Mouse (Mus musculus) hindbrain, embryonic 13.5 days (tissue): ENCODE measurements around the gene Ren1. TPM values are rescaled to one million over a fixed set of nuclear protein-coding genes. Genes with fewer than 3 reads are reported as not detected.

Experiments
- ATAC-seq: fragments of 200-750 bp; cut with Nextera tagmentation; 2 replicates; pipeline ENCODE4 v1.8.0; 2017; ENCODE audit warnings: moderate TSS enrichment; ENCODE audit not compliant: low FRiP score
- H3K27ac ChIP-seq: fragments of 300-500 bp; sonication (generic); 2 replicates; pipeline ENCODE4 v1.5.1; 2015; ENCODE audit warnings: inconsistent platforms, mild to moderate bottlenecking, moderate library complexity
- H3K27me3 ChIP-seq: fragments of 300-500 bp; sonication (generic); 2 replicates; pipeline ENCODE4 v1.6.1; 2015; ENCODE audit warnings: mild to moderate bottlenecking, inconsistent platforms
- H3K36me3 ChIP-seq: fragments of 300-500 bp; sonication (generic); 2 replicates; pipeline ENCODE4 v1.6.1; 2015; ENCODE audit warnings: mild to moderate bottlenecking, inconsistent platforms
- H3K4me1 ChIP-seq: fragments of 300-500 bp; sonication (generic); replicated peaks from 2 replicates; pipeline ENCODE4 v1.6.1; 2015; ENCODE audit warnings: inconsistent platforms
- H3K4me2 ChIP-seq: fragments of 300-500 bp; sonication (generic); 2 replicates; pipeline ENCODE4 v1.6.1; 2015; ENCODE audit warnings: inconsistent platforms, mild to moderate bottlenecking, moderate library complexity
- H3K4me3 ChIP-seq: fragments of 300-500 bp; sonication (generic); 2 replicates; pipeline ENCODE4 v1.5.1; 2015; ENCODE audit warnings: mild to moderate bottlenecking, inconsistent platforms
- H3K9ac ChIP-seq: fragments of 300-500 bp; sonication (generic); 2 replicates; pipeline ENCODE4 v1.6.1; 2015; ENCODE audit warnings: mild to moderate bottlenecking, inconsistent platforms
- H3K9me3 ChIP-seq: fragments of 300-500 bp; sonication (generic); 2 replicates; pipeline ENCODE4 v1.6.1; 2016; ENCODE audit warnings: inconsistent platforms
- WGBS: fragments of 180-500 bp; shearing (Covaris S2); methylation state at CpG from one replicate; pipeline ENCODE4 v1.1.7; 2015; 5-methylcytosine and 5-hydroxymethylcytosine counted together
- polyA plus RNA-seq: library from polyadenylated mRNA; unstranded; fragments of >200 nt; fragmentation: Nextera tagmentation; extraction: Ambion mirVana; gene quantifications from 2 replicates; pipeline ENCODE4 v1.2.1, GENCODE M21; 2015

Gene Ren1
- polyA plus RNA-seq, 1 experiment from 2014 or later: 4.2 TPM

DNA sequence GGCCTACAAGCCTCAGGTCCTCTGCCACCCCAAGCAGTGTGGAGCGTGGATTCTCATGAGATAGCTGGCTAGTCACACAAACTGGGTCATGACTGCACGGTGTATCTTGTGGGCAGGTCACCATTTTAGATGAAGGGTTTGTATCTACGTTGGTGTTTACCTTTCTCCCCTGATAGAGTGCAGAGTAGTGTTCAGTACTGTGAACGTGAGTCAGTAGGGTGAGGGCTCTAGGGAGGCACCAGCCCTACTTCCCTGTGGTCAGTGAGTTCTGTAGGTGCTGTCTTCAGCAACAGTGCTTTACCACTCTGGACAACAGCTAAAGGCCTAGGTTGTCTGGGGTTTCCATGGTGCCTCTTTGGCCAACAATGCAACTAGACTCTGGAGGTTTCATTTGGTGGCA, 53.7 kb downstream of the Ren1 start:
- Histone ChIP-seq H3K4me2 (no peak overlapping the region), H3K27me3 (no peaks in the 10 kb centered on the region), H3K27ac (no peak overlapping the region), H3K4me1 (peaks cover 21% of the 10 kb centered on the region), H3K9ac (no peak overlapping the region), H3K9me3 (no peaks in the 10 kb centered on the region), H3K4me3 (no peak overlapping the region), H3K36me3 (no peaks in the 10 kb centered on the region)
- no peak for ATAC-seq
- 94% methylated on average over 4 of the region's 4 CpGs for WGBS

DNA sequence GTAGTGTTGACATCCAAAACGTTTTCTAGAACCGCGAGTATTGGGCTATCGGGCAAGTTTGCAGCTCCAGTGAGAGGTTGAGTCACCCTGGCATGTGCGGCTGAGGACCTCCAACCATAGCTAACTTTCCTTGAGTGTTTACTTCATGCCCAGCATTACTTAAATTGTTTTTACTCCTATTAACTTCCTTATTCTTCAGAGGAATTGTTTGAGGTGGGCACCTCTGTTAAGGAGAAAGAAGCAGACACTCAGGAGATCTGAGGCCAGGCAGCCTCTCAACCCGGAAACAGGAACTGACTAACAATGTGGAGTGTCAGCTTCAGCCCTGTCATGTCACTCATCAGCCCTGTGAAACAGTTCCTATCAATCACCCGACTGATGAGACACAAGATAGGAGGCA, 56.3 kb downstream of the Ren1 start:
- Histone ChIP-seq H3K27me3 (no peaks in the 10 kb centered on the region), H3K27ac (no peak overlapping the region), H3K4me3 (no peak overlapping the region), H3K36me3 (no peaks in the 10 kb centered on the region), H3K4me2 (no peak overlapping the region), H3K4me1 (peaks cover 37% of the 10 kb centered on the region), H3K9ac (no peak overlapping the region), H3K9me3 (no peaks in the 10 kb centered on the region)
- no peak for ATAC-seq
- WGBS: 84% methylated on average over 7 of the region's 7 CpGs

DNA sequence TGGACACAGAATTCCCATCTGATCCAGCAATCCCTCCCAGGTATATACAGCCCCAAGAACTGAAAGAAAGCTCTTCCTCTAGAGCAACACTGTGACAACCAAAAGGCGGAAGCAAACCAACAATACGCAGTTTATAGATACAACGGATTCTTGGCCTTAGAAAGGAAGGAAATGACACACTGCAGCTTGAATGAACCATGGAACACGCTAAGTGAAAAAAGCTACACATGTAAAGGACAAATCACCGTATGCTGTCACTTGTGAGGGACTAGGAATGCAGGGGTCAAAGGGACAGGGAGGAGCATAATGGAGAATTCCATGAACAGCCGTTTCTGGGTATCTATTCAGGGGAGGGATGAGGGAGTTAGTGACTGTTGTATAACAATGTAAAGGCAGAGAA, 57.1 kb downstream of the Ren1 start:
- Histone ChIP-seq H3K4me2 (no peak overlapping the region), H3K9me3 (no peaks in the 10 kb centered on the region), H3K4me1 (peaks cover 44% of the 10 kb centered on the region), H3K4me3 (no peak overlapping the region), H3K9ac (no peak overlapping the region), H3K36me3 (no peaks in the 10 kb centered on the region), H3K27ac (0 out of 2 replicates have a peak overlapping the region, but pooled peaks have one; percentile 18), H3K27me3 (no peaks in the 10 kb centered on the region)
- WGBS: 38% methylated on average over 6 of the region's 6 CpGs
- no peak for ATAC-seq

DNA sequence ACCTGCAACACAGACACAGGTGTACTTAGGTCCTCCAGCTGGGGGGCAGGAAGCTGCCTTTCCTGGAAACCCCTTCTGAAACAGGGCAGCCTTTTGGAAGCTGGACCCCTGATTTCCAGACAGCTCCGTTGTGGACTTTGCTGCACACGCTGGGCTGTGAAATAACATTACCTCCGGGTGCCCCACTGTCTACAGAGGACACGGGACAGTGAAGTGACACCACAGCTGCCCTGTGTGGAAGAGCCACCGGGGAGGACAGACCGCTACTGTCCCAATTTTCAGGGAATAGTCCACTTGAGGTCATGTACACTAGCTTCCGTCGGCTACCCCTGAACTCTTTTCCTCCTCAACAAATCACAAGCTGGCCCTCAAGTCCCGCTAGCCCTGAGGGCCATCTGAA, 58.0 kb downstream of the Ren1 start:
- Histone ChIP-seq H3K36me3 (no peaks in the 10 kb centered on the region), H3K9ac (no peak overlapping the region), H3K4me2 (no peak overlapping the region), H3K4me3 (no peak overlapping the region), H3K4me1 (peaks cover 45% of the 10 kb centered on the region), H3K27ac (no peak overlapping the region), H3K9me3 (no peaks in the 10 kb centered on the region), H3K27me3 (no peaks in the 10 kb centered on the region)
- ATAC-seq: no peak
- 40% methylated on average over 9 of the region's 9 CpGs for WGBS

DNA sequence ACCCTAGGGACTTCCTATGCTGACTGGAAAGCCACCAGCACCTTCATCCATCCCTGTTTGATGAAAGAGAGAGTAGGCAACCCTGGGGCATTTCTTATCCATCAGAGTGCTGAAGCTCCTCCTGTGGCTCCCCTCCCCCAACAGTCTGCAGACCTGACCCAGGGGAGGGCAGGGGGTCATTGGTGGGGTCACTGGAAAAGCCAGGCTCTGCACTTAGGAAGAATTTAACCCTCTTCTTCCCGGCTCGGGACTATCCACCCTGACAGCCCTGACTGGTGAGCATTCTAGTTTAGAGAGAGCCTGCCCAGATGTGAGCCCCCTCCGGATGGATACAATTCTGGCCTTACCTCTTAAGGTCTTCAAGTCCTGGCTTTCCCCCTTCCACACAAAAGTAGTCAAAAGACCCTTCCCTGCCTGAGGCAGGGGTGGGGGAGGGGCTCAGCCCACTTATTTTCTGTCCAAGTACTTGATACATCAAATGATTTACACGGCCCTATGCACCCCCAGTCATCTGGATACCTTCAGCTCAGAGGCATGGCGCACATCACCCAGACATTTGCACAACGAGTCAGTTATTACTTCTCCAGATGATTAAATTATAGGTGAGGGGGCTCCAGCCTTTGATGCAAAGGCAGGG, 58.7 kb downstream of the Ren1 start:
- H3K36me3 ChIP-seq: no peaks in the 10 kb centered on the region
- no peak overlapping the region for H3K4me3 ChIP-seq
- H3K4me2 ChIP-seq: no peak overlapping the region
- peaks cover 45% of the 10 kb centered on the region for H3K4me1 ChIP-seq
- H3K9ac ChIP-seq: peak overlapping the region; percentile 29
- no peak for ATAC-seq
- H3K9me3 ChIP-seq: no peaks in the 10 kb centered on the region
- no peaks in the 10 kb centered on the region for H3K27me3 ChIP-seq
- no peak overlapping the region for H3K27ac ChIP-seq
- WGBS: 11% methylated on average over 6 of the region's 6 CpGs

GRCm38 (mm10) chr1:133409786-133410185, 59.5 kb downstream of the Ren1 start:
- Histone ChIP-seq H3K4me1 (peaks cover 51% of the 10 kb centered on the region), H3K9ac (no peak overlapping the region), H3K27ac (no peak overlapping the region), H3K4me2 (no peak overlapping the region), H3K36me3 (no peaks in the 10 kb centered on the region), H3K27me3 (no peaks in the 10 kb centered on the region), H3K4me3 (no peak overlapping the region), H3K9me3 (no peaks in the 10 kb centered on the region)
- WGBS: 54% methylated on average over 9 of the region's 9 CpGs
- ATAC-seq: no peak

Other genes with a start within 250 kb of the Ren1 start
- gene Ppp1r15b, start 219.4 kb upstream of the Ren1 start, polyA plus RNA-seq: 29.2 TPM in 2 replicates
- gene Plekha6, start 186.3 kb upstream of the Ren1 start, polyA plus RNA-seq: 20.4 and 20.7 TPM in 2 replicates
- gene Golt1a, start 40.7 kb upstream of the Ren1 start, polyA plus RNA-seq: 0.10 TPM in 1 of 2 replicates, not detected in the other
- gene Kiss1, start 28.6 kb upstream of the Ren1 start, polyA plus RNA-seq: 0.38 TPM in 1 of 2 replicates, not detected in the other
- gene Etnk2, start 13.1 kb downstream of the Ren1 start, polyA plus RNA-seq: 9.9 and 10.3 TPM in 2 replicates
- gene Sox13, start 73.9 kb downstream of the Ren1 start, polyA plus RNA-seq: 7.9 and 8.0 TPM in 2 replicates